ENCODE assay signal across 8 mouse cellular contexts in genomic region chr7:142371398-142371767, GRCm38 (mm10). TPM values are rescaled to one million over a fixed set of nuclear protein-coding genes. Genes with fewer than 3 reads are reported as not detected.
DNase-seq lines count a peak whose midpoint lies in the region; ATAC-seq lines count a peak whose summit lies in the region.

No protein-coding gene starts in this region.

- peaks cover 9% of the 10 kb centered on the region for H3K36me3 ChIP-seq in lung, embryonic 16.5 days (ENCODE audit: control insufficient read depth, insufficient read depth, low read length)
- no peaks in the 10 kb centered on the region; the same call in 1 of the 2 replicates for H3K36me3 ChIP-seq in embryonic facial prominence, embryonic 11.5 days (replicated peaks; ENCODE audit: control insufficient read depth, insufficient read depth, low read depth, low read length)
- H3K36me3 ChIP-seq in hindbrain, embryonic 15.5 days = peaks cover 5% of the 10 kb centered on the region
- H3K36me3 ChIP-seq in limb, embryonic 15.5 days = peaks cover 12% of the 10 kb centered on the region

- peak overlapping the region; percentile 54 for H3K4me3 ChIP-seq in lung, embryonic 16.5 days (ENCODE audit: low read length)
- H3K4me3 ChIP-seq in embryonic facial prominence, embryonic 11.5 days (ENCODE audit: low read depth, low read length) = peak overlapping the region; percentile 43
- peak overlapping the region; percentile 51 for H3K4me3 ChIP-seq in hindbrain, embryonic 15.5 days
- H3K4me3 ChIP-seq in limb, embryonic 15.5 days = peak overlapping the region; percentile 41

- H3K27me3 ChIP-seq in lung, embryonic 16.5 days (ENCODE audit: control insufficient read depth, insufficient read depth, low read depth, low read length) = peaks cover 31% of the 10 kb centered on the region
- peaks cover 22% of the 10 kb centered on the region for H3K27me3 ChIP-seq in embryonic facial prominence, embryonic 11.5 days (ENCODE audit: control insufficient read depth, insufficient read depth, low read length)
- H3K27me3 ChIP-seq in hindbrain, embryonic 15.5 days = peaks cover 33% of the 10 kb centered on the region
- H3K27me3 ChIP-seq in limb, embryonic 15.5 days = peaks cover 43% of the 10 kb centered on the region

- H3K9ac ChIP-seq in lung, embryonic 16.5 days (ENCODE audit: low read length) = peak overlapping the region; percentile 59
- H3K9ac ChIP-seq in embryonic facial prominence, embryonic 11.5 days (replicated peaks; ENCODE audit: low read length) = no peak overlapping the region; the same call in 1 of the 2 replicates
- peak overlapping the region; percentile 42; the same call in 1 of the 2 replicates for H3K9ac ChIP-seq in hindbrain, embryonic 15.5 days
- H3K9ac ChIP-seq in limb, embryonic 15.5 days = no peak overlapping the region

- DNase-seq in lung, postnatal 10 days = no peak
- no peak for DNase-seq in embryonic facial prominence, embryonic 11.5 days (ENCODE audit: low spot score)
- peak; percentile 78 for DNase-seq in right cerebral cortex, adult 18-20 months
- DNase-seq in MN1 (ENCODE audit: low spot score) = no peak
- no peak for DNase-seq in kidney, postnatal 4 days

- 23% methylated on average over 11 of the region's 11 CpGs for WGBS in lung, embryonic 16.5 days
- 36% methylated on average over 11 of the region's 11 CpGs for WGBS in embryonic facial prominence, embryonic 11.5 days
- WGBS in hindbrain, embryonic 15.5 days = 27% methylated on average over 11 of the region's 11 CpGs
- WGBS in limb, embryonic 15.5 days = 29% methylated on average over 11 of the region's 11 CpGs

- H3K4me1 ChIP-seq in lung, embryonic 16.5 days (replicated peaks; ENCODE audit: control insufficient read depth, insufficient read depth, low read length) = peaks cover 13% of the 10 kb centered on the region
- no peaks in the 10 kb centered on the region; the same call in 1 of the 2 replicates for H3K4me1 ChIP-seq in embryonic facial prominence, embryonic 11.5 days (ENCODE audit: control insufficient read depth, insufficient read depth, low read length)
- peaks cover 16% of the 10 kb centered on the region for H3K4me1 ChIP-seq in hindbrain, embryonic 15.5 days (replicated peaks)
- H3K4me1 ChIP-seq in limb, embryonic 15.5 days = peaks cover 23% of the 10 kb centered on the region

- no peak for ATAC-seq in lung, embryonic 16.5 days (ENCODE audit: low read depth)
- ATAC-seq in embryonic facial prominence, embryonic 11.5 days (replicated peaks; ENCODE audit: insufficient number of reproducible peaks, low FRiP score, low TSS enrichment, low read depth) = no peak
- 0 out of 2 replicates have a peak, but pooled peaks have one; percentile 23 for ATAC-seq in hindbrain, embryonic 15.5 days (ENCODE audit: low FRiP score, low read depth)
- no peak for ATAC-seq in limb, embryonic 15.5 days (ENCODE audit: insufficient number of reproducible peaks, low FRiP score, low TSS enrichment, low read depth)

- H3K27ac ChIP-seq in lung, embryonic 16.5 days (ENCODE audit: low read length) = no peak overlapping the region
- no peak overlapping the region for H3K27ac ChIP-seq in embryonic facial prominence, embryonic 11.5 days (replicated peaks; ENCODE audit: low read depth, low read length)
- H3K27ac ChIP-seq in hindbrain, embryonic 15.5 days (replicated peaks) = no peak overlapping the region
- H3K27ac ChIP-seq in limb, embryonic 15.5 days = no peak overlapping the region

- H3K4me2 ChIP-seq in lung, embryonic 16.5 days (ENCODE audit: low read depth, low read length) = peak overlapping the region; percentile 79
- H3K4me2 ChIP-seq in embryonic facial prominence, embryonic 11.5 days (ENCODE audit: low read depth, low read length) = peak overlapping the region; percentile 86
- H3K4me2 ChIP-seq in hindbrain, embryonic 15.5 days = peak overlapping the region; percentile 92
- peak overlapping the region; percentile 75 for H3K4me2 ChIP-seq in limb, embryonic 15.5 days

- H3K9me3 ChIP-seq in lung, embryonic 16.5 days (ENCODE audit: control insufficient read depth, low read length) = no peaks in the 10 kb centered on the region
- no peaks in the 10 kb centered on the region for H3K9me3 ChIP-seq in embryonic facial prominence, embryonic 11.5 days (replicated peaks; ENCODE audit: control insufficient read depth, low read length)
- H3K9me3 ChIP-seq in hindbrain, embryonic 15.5 days = no peaks in the 10 kb centered on the region
- H3K9me3 ChIP-seq in limb, embryonic 15.5 days = no peaks in the 10 kb centered on the region

RNA-seq across cellular contexts. Expression of gene Ifitm10, which starts 2.2 kb away (rescaled TPM):
- polyA plus RNA-seq in lung, embryonic 16.5 days (2015; fragmentation: Nextera tagmentation; extraction: Ambion mirVana) = 5.6 and 7.5 TPM in 2 replicates
- 0.97 and 1.9 TPM in 2 replicates for polyA plus RNA-seq in embryonic facial prominence, embryonic 11.5 days (2014; fragmentation: Nextera tagmentation; extraction: Ambion mirVana)
- 8.4 and 8.7 TPM in 2 replicates for polyA plus RNA-seq in hindbrain, embryonic 15.5 days (2015; fragmentation: Nextera tagmentation; extraction: Ambion mirVana)
- polyA plus RNA-seq in limb, embryonic 15.5 days (2015; fragmentation: Nextera tagmentation; extraction: Ambion mirVana) = 4.0 and 4.6 TPM in 2 replicates

RNA-seq across cellular contexts. Expression of gene Gm49369, which starts 11.1 kb away (rescaled TPM):
- polyA plus RNA-seq in lung, embryonic 16.5 days (2015; fragmentation: Nextera tagmentation; extraction: Ambion mirVana) = 2.5 and 3.2 TPM in 2 replicates
- 2.0 TPM in 1 of 2 replicates, not detected in the other for polyA plus RNA-seq in embryonic facial prominence, embryonic 11.5 days (2014; fragmentation: Nextera tagmentation; extraction: Ambion mirVana)
- polyA plus RNA-seq in hindbrain, embryonic 15.5 days (2015; fragmentation: Nextera tagmentation; extraction: Ambion mirVana) = 1.9 TPM in 1 of 2 replicates, not detected in the other
- not detected in 2 replicates for polyA plus RNA-seq in limb, embryonic 15.5 days (2015; fragmentation: Nextera tagmentation; extraction: Ambion mirVana)

RNA-seq across cellular contexts. Expression of gene Ctsd, which starts 16.5 kb away (rescaled TPM):
- 302 and 328 TPM in 2 replicates for polyA plus RNA-seq in lung, embryonic 16.5 days (2015; fragmentation: Nextera tagmentation; extraction: Ambion mirVana)
- polyA plus RNA-seq in embryonic facial prominence, embryonic 11.5 days (2014; fragmentation: Nextera tagmentation; extraction: Ambion mirVana) = 163 and 197 TPM in 2 replicates
- 300 and 306 TPM in 2 replicates for polyA plus RNA-seq in hindbrain, embryonic 15.5 days (2015; fragmentation: Nextera tagmentation; extraction: Ambion mirVana)
- polyA plus RNA-seq in limb, embryonic 15.5 days (2015; fragmentation: Nextera tagmentation; extraction: Ambion mirVana) = 392 and 426 TPM in 2 replicates

Comparison
In these comparisons a context has a peak if more than half of its experiments do, and no peak if none do; other contexts are left out.
1. H3K9ac ChIP-seq: peak in lung, embryonic 16.5 days (single experiment) and hindbrain, embryonic 15.5 days (single experiment); none in embryonic facial prominence, embryonic 11.5 days (single experiment) and limb, embryonic 15.5 days (single experiment).
2. Peak in every context shown above with its lines, with median percentiles within 50 percentile points of each other: H3K4me2 ChIP-seq and H3K4me3 ChIP-seq.